Mouse (Mus musculus) layer of hippocampus, adult 9-11 months (tissue): ENCODE results near the gene Ugt8a.

Experiments used
- DNase-seq: peaks from one replicate; pipeline ENCODE4 v3.0.0; 2022

Gene Ugt8a

GRCm38 (mm10) chr3:125938092-125938755 lies at the start of gene Ugt8a:
TSS of gene Ugt8a (minus strand) at chr3:125938619.
- no peak for DNase-seq

DNA sequence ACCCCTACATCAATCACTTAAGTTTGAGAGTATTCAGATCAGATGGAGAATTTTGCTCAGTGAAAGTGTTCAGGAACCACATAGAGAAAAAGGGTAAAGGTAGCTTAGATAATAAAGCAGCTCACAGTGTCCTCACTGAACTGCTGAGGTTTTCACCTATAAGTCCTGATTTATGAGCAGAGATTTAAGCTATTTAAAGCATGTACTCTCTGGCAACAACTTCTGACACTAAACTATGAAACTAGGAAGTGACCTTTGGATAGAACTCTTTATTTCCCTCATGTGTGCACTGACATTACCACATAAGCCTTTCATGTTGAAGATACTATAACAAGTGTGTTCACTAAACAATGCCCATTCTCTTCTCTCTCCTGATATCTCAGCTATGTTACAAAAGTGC lies 48.2 kb upstream of the Ugt8a start:
- no peak for DNase-seq

GRCm38 (mm10) chr3:125983707-125984420 lies 45.4 kb upstream of the Ugt8a start:
- DNase-seq, result no peak

DNA sequence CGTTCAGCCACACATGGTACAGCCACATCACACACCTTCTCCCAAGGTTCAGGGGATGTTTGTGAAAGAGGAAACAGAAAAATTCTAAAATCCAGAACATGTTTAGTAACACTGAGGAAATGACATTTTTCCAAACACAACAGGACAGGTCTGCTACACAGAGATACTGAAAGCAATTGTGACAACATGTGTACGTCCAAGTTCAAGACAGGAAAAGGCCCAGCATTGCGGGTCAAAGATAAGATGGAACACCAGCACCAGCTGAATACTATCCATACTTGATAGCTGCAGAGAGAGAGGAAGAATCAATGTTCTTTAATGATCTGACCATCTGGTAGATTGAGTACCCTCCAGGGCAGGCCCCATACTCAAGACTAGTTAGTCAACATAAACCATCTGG lies 41.1 kb upstream of the Ugt8a start:
- no peak for DNase-seq

DNA sequence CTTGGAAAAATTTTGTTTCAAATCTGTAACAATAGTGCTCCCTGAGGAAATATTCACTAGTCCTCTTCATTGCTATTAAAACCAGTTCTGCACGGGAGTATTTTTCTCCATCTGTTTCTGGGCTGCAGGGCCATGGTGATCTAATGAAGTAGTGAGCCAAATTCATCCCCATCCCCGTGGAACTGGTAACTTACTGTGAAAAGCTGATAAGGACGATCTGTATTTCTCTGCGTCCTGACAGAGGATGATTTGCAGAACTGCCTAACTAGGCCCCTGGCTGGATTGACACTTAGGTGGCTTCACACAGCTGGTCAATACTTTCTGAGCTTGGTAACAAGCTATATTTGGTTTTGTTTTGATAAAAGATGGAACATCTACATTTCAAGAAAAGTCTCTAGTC lies 37.5 kb upstream of the Ugt8a start:
- DNase-seq, result no peak

GRCm38 (mm10) chr3:125969458-125969857 lies 31.0 kb upstream of the Ugt8a start:
- DNase-seq, result peak; percentile 35

DNA sequence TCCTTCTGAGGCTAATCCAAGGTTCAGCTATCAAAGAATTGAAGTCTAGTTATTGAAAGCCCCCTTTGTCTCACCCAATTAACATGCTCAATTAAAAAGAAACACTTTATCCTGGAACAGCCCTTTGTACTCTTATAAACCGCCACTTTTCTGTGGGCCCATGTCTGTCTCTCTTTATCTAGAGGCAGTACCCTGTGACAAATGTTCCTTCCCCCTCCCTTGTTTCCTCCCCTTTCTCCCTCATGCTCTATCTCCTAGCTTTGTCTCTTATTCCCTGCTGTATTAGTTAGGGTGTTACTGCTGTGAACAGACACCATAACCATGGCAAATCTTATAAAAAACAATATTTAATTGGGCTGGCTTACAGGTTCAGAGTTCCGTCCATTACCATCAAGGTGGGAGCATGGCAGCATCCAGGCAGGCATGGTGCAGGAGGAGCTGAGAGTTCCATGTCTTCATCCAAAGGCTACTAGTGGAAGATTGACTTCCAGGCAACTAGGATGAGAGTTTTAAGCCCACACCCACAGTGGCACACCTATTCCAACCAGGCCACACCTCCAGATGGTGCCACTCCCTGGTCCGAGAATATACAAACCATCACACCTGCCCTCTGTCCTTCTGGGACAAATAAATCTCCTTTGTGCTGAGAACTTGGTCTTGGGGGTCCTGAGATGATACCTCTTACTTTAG lies 17.9 kb upstream of the Ugt8a start:
- DNase-seq, result no peak

- no peak for DNase-seq
Measured at GRCm38 (mm10) chr3:125954881-125955280, 16.5 kb upstream of the Ugt8a start.

GRCm38 (mm10) chr3:125940811-125941210 lies 2.4 kb upstream of the Ugt8a start:
- no peak for DNase-seq

DNA sequence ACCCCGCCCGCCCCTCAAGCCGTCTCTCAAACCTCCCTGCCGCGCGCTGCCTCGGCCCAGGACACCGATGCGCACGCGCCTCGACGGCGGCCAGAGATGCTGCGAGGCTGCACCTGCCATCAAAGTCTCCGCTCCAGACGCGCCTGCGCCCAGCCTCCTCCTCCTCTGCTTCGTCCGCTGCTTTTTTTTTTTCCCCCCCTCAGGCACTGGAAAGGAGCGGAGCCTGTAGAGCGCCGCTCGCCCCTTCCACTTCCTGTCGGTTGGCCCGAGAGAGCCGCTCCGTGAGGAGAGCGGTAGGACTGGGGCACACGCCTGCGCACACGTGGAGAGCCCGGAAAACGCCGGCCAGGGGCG lies 314 bp upstream of the Ugt8a start:
- DNase-seq, result peak; percentile 55

GRCm38 (mm10) chr3:125937536-125938091 lies 805 bp downstream of the Ugt8a start:
- DNase-seq, result no peak

GRCm38 (mm10) chr3:125935796-125936195 lies 2.6 kb downstream of the Ugt8a start:
- no peak for DNase-seq

DNA sequence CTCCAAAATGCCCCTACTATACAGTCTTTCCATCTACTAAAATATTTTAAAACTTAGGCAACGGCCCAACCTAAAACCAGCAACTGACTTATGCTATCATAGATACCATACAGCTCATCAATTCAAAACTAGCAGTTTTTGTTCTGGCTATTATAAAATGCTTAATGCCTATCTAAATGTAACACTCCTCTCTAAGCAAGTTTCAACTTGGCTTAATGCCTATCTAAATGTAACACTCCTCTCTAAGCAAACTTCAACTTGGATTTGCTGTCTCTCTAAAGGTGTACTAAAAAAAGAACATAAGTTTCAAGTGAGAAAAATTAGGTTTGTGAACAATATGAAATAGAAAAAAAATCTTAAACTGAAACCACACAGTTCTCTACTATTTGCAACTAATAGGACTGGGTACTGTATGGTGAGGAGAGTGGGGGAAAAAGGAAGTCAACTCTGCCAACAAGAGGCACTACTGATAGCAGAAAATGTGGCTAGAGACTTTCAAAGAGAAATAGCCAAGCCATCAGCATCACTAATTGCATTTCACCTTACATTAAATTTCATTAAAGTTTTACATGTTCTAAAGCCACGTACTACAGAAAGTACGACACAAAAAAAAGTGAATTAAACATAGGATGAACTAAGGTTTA lies 5.7 kb downstream of the Ugt8a start:
- DNase-seq, result no peak

GRCm38 (mm10) chr3:125931059-125931458 lies 7.4 kb downstream of the Ugt8a start:
- DNase-seq, result no peak

DNA sequence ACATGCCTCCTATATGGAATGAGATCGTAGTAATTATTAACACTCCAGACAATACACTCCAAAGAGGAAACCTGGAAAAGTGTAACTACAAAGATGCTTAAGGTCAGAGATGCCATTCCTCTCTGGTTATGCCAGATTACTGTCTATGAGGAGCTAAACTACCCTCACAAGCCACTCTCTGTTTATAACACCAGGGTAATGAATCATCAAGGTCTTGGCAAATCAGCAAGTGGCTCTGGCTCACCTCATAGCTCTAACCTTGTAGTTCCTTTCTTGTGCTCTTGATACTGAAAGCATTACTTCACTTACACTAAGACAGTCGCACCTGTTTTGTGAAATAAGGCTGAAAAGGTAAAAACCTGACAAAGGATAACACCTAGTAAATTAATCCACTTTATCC lies 17.5 kb downstream of the Ugt8a start:
- DNase-seq, result no peak

- DNase-seq, result no peak
Measured at GRCm38 (mm10) chr3:125898976-125899375, 39.4 kb downstream of the Ugt8a start.

DNA sequence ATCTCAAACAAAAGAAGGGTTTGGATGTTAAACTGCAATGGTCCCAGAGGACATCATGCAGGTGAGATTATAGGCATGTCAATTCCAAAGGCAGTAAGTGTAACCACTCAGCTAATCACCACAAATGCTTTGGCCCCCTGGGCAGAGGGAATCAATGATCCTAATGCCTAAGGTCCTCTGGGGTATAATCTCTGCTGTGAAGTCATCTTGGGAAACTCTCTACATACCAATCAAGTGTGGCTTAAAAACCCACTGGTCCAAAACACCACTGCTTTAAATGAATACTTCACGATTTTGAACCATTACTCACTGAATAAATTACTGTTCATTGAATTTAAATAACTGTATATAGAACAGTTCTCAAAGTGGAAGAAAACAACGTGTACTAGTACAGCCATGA lies 51.3 kb downstream of the Ugt8a start:
- DNase-seq, result no peak

DNA sequence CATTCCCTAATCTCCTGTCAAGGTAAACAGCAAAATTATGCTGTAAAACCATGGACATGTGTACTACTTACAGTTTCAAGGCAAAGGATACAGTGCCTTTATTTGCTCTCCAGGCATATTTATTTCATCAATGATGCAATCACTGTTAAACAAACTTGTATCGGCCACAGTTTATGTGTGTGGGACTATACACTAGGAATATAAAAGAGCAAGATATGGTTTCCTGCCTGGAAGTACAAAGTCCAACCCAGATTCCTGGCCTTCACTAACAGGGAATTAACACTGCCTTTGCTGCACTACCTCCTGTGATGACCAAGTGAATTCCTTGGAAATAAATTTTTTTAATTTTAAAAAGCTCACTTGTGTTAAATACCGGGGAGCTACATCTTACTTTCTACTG lies 53.5 kb downstream of the Ugt8a start:
- no peak for DNase-seq

DNA sequence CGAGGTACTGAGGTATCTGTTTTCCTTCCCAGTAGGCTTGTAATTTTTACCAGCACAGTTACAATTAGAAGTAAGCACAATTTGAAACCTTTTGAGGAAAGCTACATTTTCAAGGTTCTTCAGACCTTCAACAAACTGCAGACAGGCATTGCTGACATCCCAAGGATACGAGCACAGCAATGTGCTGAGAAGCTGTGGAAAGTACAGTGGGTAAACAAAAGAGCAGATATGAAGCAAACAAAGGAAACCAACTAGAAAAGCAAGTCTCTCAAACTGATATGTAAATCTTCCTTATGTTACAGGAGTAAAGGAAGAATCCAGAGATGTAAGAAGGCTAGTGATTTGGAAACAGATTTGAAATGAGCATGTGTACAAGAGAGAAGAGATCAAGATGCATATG lies 54.0 kb downstream of the Ugt8a start:
- no peak for DNase-seq

- DNase-seq, result peak; percentile 9
Measured at GRCm38 (mm10) chr3:125883009-125883408, 55.4 kb downstream of the Ugt8a start.

- DNase-seq, result no peak
Measured at GRCm38 (mm10) chr3:125881835-125882234, 56.6 kb downstream of the Ugt8a start.

- no peak for DNase-seq
Measured at GRCm38 (mm10) chr3:125874371-125874770, 64.0 kb downstream of the Ugt8a start.

DNA sequence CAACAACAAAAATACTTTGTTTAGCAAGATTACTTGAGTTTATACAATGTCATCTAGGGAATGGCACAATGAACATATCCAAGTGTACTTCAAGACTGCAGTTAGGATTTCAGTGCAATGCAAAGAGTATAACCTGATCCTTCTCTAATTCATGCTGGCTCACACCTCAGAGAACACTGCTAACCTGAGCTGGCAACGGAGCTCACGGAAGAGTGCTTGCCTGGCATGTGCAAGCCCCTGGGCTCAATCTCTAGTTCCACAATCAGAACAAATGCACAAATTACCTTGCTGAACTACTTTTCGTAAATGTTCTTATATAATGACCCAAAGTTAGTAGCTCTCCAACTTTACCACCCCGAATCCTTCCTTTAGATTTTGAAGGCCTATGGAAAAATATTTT lies 68.5 kb downstream of the Ugt8a start:
- DNase-seq, result no peak
